ENCODE assay signal across 16 mouse cellular contexts in the genomic region with DNA sequence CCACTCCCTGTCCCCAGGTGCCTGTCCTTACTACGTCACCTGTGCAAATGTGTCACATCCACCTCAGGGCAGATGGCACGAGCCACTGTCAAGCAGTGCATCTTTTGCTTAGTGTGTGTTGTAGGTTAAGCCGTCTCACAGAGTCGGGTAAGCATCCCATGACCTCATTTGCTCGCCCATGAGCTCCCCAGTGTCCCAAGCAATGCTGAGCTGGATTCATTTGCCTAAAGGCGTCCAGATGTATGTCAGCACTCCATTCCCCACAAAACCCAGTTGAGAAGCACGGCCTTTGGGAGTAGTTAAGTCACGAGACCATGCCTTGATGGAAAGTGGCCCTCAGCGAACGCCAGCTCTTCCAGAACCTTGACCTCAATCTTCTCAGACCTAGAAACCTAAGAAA.
DNase-seq lines count a peak whose midpoint lies in the region; ATAC-seq lines count a peak whose summit lies in the region.
"Had no signal": no experiment of that assay in that cellular context is flagged by ENCODE, and none has a peak within 500 bp of the region (broad histone marks: within the 10 kb centered on the region; RNA-seq: fewer than 3 reads in every experiment).

No protein-coding gene starts in this region.

- ATAC-seq in heart, embryonic 15.5 days (replicated peaks; ENCODE audit: insufficient number of reproducible peaks, insufficient read depth, low FRiP score, low read depth): no peak
- no peak for ATAC-seq in midbrain, embryonic 13.5 days
- no peak for ATAC-seq in limb, embryonic 11.5 days (ENCODE audit: insufficient number of reproducible peaks, low FRiP score, low TSS enrichment, low read depth)
- no peak for ATAC-seq in stomach, embryonic 16.5 days (ENCODE audit: insufficient read depth, low FRiP score)
- ATAC-seq: forebrain, embryonic 14.5 days had no signal

- no peak for DNase-seq in heart, postnatal 25 days (ENCODE audit: low spot score)
- DNase-seq in midbrain, embryonic 10.5 days (ENCODE audit: low spot score): no peak
- no peak for DNase-seq in limb, embryonic 11.5 days (ENCODE audit: low spot score)
- no peak for DNase-seq in gastrocnemius, postnatal 14 days
- DNase-seq: adrenal gland, postnatal 25 days; cerebellum, postnatal 36 days; layer of hippocampus, adult 9-11 months; lung, postnatal 4 days; midbrain, embryonic 14.5 days had no signal

- peaks cover 54% of the 10 kb centered on the region for H3K4me1 ChIP-seq in heart, embryonic 15.5 days (replicated peaks)
- peaks cover 34% of the 10 kb centered on the region for H3K4me1 ChIP-seq in midbrain, embryonic 10.5 days
- H3K4me1 ChIP-seq in midbrain, embryonic 13.5 days (replicated peaks): peaks cover 28% of the 10 kb centered on the region
- H3K4me1 ChIP-seq in limb, embryonic 11.5 days (ENCODE audit: control insufficient read depth, insufficient read depth, low read length): peaks cover 28% of the 10 kb centered on the region
- peaks cover 19% of the 10 kb centered on the region for H3K4me1 ChIP-seq in stomach, embryonic 16.5 days (ENCODE audit: control insufficient read depth, insufficient read depth, low read length)
- H3K4me1 ChIP-seq: liver, embryonic 15.5 days had no signal

- H3K9ac ChIP-seq in heart, embryonic 15.5 days: peak overlapping the region; percentile 29; the same call in 1 of the 2 replicates
- H3K9ac ChIP-seq in midbrain, embryonic 13.5 days (replicated peaks): no peak overlapping the region
- H3K9ac ChIP-seq in limb, embryonic 11.5 days (ENCODE audit: low read length): no peak overlapping the region
- no peak overlapping the region; the same call in 1 of the 2 replicates for H3K9ac ChIP-seq in stomach, embryonic 16.5 days (ENCODE audit: low read length)
- H3K9ac ChIP-seq: embryonic facial prominence, embryonic 15.5 days; liver, embryonic 15.5 days had no signal

- H3K36me3 ChIP-seq in heart, embryonic 15.5 days: no peaks in the 10 kb centered on the region
- H3K36me3 ChIP-seq in midbrain, embryonic 10.5 days: no peaks in the 10 kb centered on the region
- no peaks in the 10 kb centered on the region for H3K36me3 ChIP-seq in midbrain, embryonic 13.5 days
- H3K36me3 ChIP-seq in limb, embryonic 11.5 days (ENCODE audit: control insufficient read depth, insufficient read depth, low read length): no peaks in the 10 kb centered on the region
- H3K36me3 ChIP-seq in stomach, embryonic 16.5 days (ENCODE audit: control insufficient read depth, insufficient read depth, low read length): no peaks in the 10 kb centered on the region
- H3K36me3 ChIP-seq: embryonic facial prominence, embryonic 15.5 days; G1E; liver, embryonic 15.5 days had no signal

- intact Hi-C loops in heart, postnatal 25 days (cut with DNase I): no loop called here
- intact Hi-C loops in gastrocnemius, postnatal 14 days (cut with DNase I; ENCODE audit: low total_unique reads): no loop called here

- no peak overlapping the region for H3K4me2 ChIP-seq in heart, embryonic 15.5 days
- no peak overlapping the region for H3K4me2 ChIP-seq in midbrain, embryonic 13.5 days (replicated peaks)
- no peak overlapping the region for H3K4me2 ChIP-seq in limb, embryonic 11.5 days (ENCODE audit: low read depth, severe bottlenecking)
- no peak overlapping the region for H3K4me2 ChIP-seq in stomach, embryonic 16.5 days (ENCODE audit: low read depth, low read length)
- H3K4me2 ChIP-seq: embryonic facial prominence, embryonic 15.5 days; liver, embryonic 15.5 days had no signal

- H3K27ac ChIP-seq in heart, embryonic 15.5 days: peak overlapping the region; percentile 96
- H3K27ac ChIP-seq in midbrain, embryonic 10.5 days (replicated peaks): 0 out of 2 replicates have a peak overlapping the region, but pooled peaks have one; percentile 0
- no peak overlapping the region for H3K27ac ChIP-seq in midbrain, embryonic 13.5 days
- H3K27ac ChIP-seq in limb, embryonic 11.5 days (replicated peaks; ENCODE audit: low read depth, low read length): peak overlapping the region; percentile 70
- H3K27ac ChIP-seq in stomach, embryonic 16.5 days (ENCODE audit: low read length): peak overlapping the region; percentile 72
- H3K27ac ChIP-seq: liver, embryonic 15.5 days had no signal

- WGBS in heart, embryonic 15.5 days: 82% methylated on average over 10 of the region's 10 CpGs
- WGBS in midbrain, embryonic 10.5 days: 87% methylated on average over 10 of the region's 10 CpGs
- WGBS in midbrain, embryonic 13.5 days: 80% methylated on average over 10 of the region's 10 CpGs
- WGBS in limb, embryonic 11.5 days: 82% methylated on average over 10 of the region's 10 CpGs
- 80% methylated on average over 10 of the region's 10 CpGs for WGBS in stomach, embryonic 16.5 days

- no peaks in the 10 kb centered on the region for H3K9me3 ChIP-seq in heart, embryonic 15.5 days (replicated peaks)
- 0 out of 2 replicates have a peak, but pooled peaks cover 4% of the 10 kb centered on the region for H3K9me3 ChIP-seq in midbrain, embryonic 10.5 days (replicated peaks)
- no peaks in the 10 kb centered on the region for H3K9me3 ChIP-seq in midbrain, embryonic 13.5 days
- H3K9me3 ChIP-seq in limb, embryonic 11.5 days (ENCODE audit: control insufficient read depth, low read length): no peaks in the 10 kb centered on the region
- H3K9me3 ChIP-seq in stomach, embryonic 16.5 days (replicated peaks; ENCODE audit: control insufficient read depth, low read length): no peaks in the 10 kb centered on the region
- H3K9me3 ChIP-seq: embryonic facial prominence, embryonic 15.5 days; liver, embryonic 15.5 days had no signal

- H3K27me3 ChIP-seq in heart, embryonic 15.5 days: no peaks in the 10 kb centered on the region
- peaks cover 7% of the 10 kb centered on the region; the same call in 1 of the 2 replicates for H3K27me3 ChIP-seq in midbrain, embryonic 10.5 days (ENCODE audit: low read depth, poor library complexity, severe bottlenecking)
- peaks cover 15% of the 10 kb centered on the region; the same call in 1 of the 2 replicates for H3K27me3 ChIP-seq in midbrain, embryonic 13.5 days
- no peaks in the 10 kb centered on the region for H3K27me3 ChIP-seq in limb, embryonic 11.5 days (ENCODE audit: control insufficient read depth, insufficient read depth, low read length)
- no peaks in the 10 kb centered on the region for H3K27me3 ChIP-seq in stomach, embryonic 16.5 days (ENCODE audit: control insufficient read depth, insufficient read depth, low read length)
- H3K27me3 ChIP-seq: embryonic facial prominence, embryonic 15.5 days; liver, embryonic 15.5 days had no signal

- H3K4me3 ChIP-seq in heart, embryonic 15.5 days: no peak overlapping the region
- no peak overlapping the region for H3K4me3 ChIP-seq in midbrain, embryonic 10.5 days
- H3K4me3 ChIP-seq in midbrain, embryonic 13.5 days (replicated peaks): no peak overlapping the region
- H3K4me3 ChIP-seq in limb, embryonic 11.5 days (ENCODE audit: low read depth, low read length): no peak overlapping the region
- H3K4me3 ChIP-seq in stomach, embryonic 16.5 days (replicated peaks; ENCODE audit: low read length): no peak overlapping the region
- H3K4me3 ChIP-seq: embryonic facial prominence, embryonic 15.5 days; liver, embryonic 15.5 days had no signal
